8 mouse cellular contexts compared by ENCODE assay signal in genomic region chr17:56074097-56074826, GRCm38 (mm10). TPM values are rescaled to one million over a fixed set of nuclear protein-coding genes. Genes with fewer than 3 reads are reported as not detected.
A peak's percentile ranks its signal among the peaks of the same experiment; 100 is the strongest.
DNase-seq lines count a peak whose midpoint lies in the region; ATAC-seq lines count a peak whose summit lies in the region.

No protein-coding gene starts in this region.

- peak; percentile 13 to 44; a peak in 3 of 4 replicates for ATAC-seq in hematopoietic stem cell, adult 5-6 weeks (replicated peaks in 1 of 2; ENCODE audit: insufficient read depth in 1 of 2, low FRiP score in 2 of 2, low TSS enrichment in 1 of 2, low read depth in 1 of 2, poor library complexity in 2 of 2, severe bottlenecking in 2 of 2)

- peak; percentile 98 for DNase-seq in NIH3T3 (ENCODE audit: low read depth)
- peak; percentile 74 for DNase-seq in cerebellum, adult 8-10 months
- DNase-seq in frontal cortex, adult 2 months (ENCODE audit: extremely low spot score in 1 of 2, low spot score in 1 of 2): peak; percentile 49 to 71
- peak; percentile 71 to 76 for DNase-seq in layer of hippocampus, postnatal 10 days (ENCODE audit: low spot score in 2 of 2)
- DNase-seq in lung, postnatal 4 days: peak; percentile 90 to 93
- peak; percentile 88 for DNase-seq in retina, embryonic 14.5 days (ENCODE audit: low spot score)
- peak; percentile 83 to 84 for DNase-seq in thymus, postnatal 36 days

RNA-seq across cellular contexts. Expression of gene Ubxn6, which starts 0.6 kb away (rescaled TPM):
- 106 and 113 TPM in 2 replicates for polyA plus RNA-seq in frontal cortex, adult 2 months (2012; rRNA removed)
- total RNA-seq in hematopoietic stem cell, adult 5-6 weeks (2017): 22.1 and 51.5 TPM in 2 replicates
- total RNA-seq in layer of hippocampus, postnatal 10 days (2021): 10 to 100 TPM; 68.5 to 70.6 TPM

RNA-seq across cellular contexts. Expression of gene Hdgfl2, which starts 5.2 kb away (rescaled TPM):
- polyA plus RNA-seq in frontal cortex, adult 2 months (2012; rRNA removed): 129 and 145 TPM in 2 replicates
- 73.0 and 136 TPM in 2 replicates for total RNA-seq in hematopoietic stem cell, adult 5-6 weeks (2017)
- 100 to 1,000 TPM in 1 of 2 experiments, 10 to 100 TPM in 1; 99.8 to 115 TPM for total RNA-seq in layer of hippocampus, postnatal 10 days (2021)

RNA-seq across cellular contexts. Expression of gene Chaf1a, which starts 34.0 kb away (rescaled TPM):
- polyA plus RNA-seq in frontal cortex, adult 2 months (2012; rRNA removed): 2.7 and 2.8 TPM in 2 replicates
- total RNA-seq in hematopoietic stem cell, adult 5-6 weeks (2017): 24.5 and 29.7 TPM in 2 replicates
- total RNA-seq in layer of hippocampus, postnatal 10 days (2021): 1 to 10 TPM; 5.2 to 6.2 TPM

RNA-seq across cellular contexts. Expression of gene Plin4, which starts 35.3 kb away (rescaled TPM):
- 0.36 and 0.56 TPM in 2 replicates for polyA plus RNA-seq in frontal cortex, adult 2 months (2012; rRNA removed)
- total RNA-seq in hematopoietic stem cell, adult 5-6 weeks (2017): not detected in 2 replicates
- under 1 TPM; 0.43 to 0.51 TPM for total RNA-seq in layer of hippocampus, postnatal 10 days (2021)

RNA-seq across cellular contexts. Expression of gene Sh3gl1, which starts 37.8 kb away (rescaled TPM):
- 46.0 and 50.7 TPM in 2 replicates for polyA plus RNA-seq in frontal cortex, adult 2 months (2012; rRNA removed)
- total RNA-seq in hematopoietic stem cell, adult 5-6 weeks (2017): 29.6 and 37.1 TPM in 2 replicates
- total RNA-seq in layer of hippocampus, postnatal 10 days (2021): 10 to 100 TPM; 58.7 to 59.9 TPM

Comparison
In these comparisons a context has a peak if more than half of its experiments do, and no peak if none do; other contexts are left out.
1. Peak in every context shown above with its lines: DNase-seq and ATAC-seq.